Mouse (Mus musculus): ENCODE data around the gene Racgap1.

Gene Racgap1

DNA sequence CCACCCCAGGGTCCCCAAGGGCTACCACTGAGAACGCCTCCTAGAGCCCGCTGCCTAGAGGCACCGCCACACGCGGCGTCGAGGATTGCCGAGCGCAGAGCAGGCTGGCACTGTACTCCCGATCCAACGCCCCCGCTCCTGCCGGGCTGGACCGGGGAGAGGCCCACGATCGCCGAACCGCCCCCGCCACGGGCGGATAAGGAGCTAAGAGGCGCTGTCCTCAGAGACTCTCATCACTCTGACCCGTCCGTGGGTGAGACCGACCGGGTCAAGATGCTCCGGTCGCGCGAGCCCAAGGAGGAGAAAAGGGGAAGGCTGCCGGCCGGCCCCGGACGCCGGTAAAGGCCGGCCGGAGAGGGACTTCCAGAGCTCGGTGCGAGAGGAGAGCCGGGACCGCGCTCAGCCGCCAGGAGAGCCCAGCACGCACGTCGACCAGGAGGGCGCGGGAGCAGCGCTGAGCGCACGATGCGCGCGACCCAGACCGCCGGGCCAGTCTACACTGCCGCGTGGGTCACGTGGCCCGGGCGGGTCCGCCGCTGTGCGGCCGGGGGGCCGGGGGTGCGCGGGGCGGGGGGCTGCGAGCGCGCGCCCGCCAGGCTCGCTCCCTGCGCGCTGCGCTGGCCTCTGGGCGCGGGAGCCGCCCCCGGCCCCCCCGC, 60.9 kb downstream of the Racgap1 start, which contains the start of gene Aqp5:
Aqp5 (plus strand) TSS at position 354 of the 656 bp plus-strand sequence.
- no peak for DNase-seq (ENCODE audit: low spot score in 2 of 2)

DNA sequence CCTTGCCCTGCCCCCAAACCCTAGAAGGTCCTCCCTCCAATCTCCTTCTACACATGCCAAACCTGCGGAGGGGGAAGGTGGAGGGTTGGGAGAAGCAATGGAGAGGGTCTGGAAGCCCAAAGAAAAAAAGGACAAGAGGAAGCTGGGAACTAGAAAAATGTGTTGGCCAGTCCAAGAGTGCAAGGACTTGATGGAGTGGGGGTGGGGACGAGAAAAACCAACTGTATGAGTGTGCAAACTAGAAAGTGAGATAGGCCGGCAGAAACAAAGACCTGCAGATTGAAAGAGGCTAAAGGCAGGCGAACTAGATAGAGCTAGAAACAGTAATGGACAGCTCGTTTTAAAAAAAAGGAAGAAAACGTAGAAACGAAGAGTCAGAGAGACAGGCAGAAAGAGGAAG, 61.8 kb downstream of the Racgap1 start:
- no peak for DNase-seq (ENCODE audit: low spot score in 2 of 2)

DNA sequence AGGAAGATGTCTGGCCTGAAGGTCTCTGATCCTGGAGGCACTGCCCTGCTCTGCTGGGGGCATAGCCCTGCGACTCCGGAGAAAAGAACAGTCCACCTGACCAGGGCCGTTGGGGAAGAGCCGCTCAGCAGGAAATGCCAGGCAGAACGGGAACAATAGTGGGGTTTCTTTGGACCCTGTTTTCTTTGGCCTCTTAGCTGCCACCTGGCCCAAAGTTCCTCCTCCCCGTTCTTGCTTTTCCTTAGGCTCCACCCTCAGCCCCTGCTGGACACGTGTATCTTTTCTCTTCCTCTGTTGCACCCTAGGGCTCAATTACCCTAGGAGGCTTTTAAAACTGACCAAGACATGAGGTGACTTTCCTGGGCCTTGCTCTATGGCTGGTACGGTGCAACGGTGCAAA, 62.2 kb downstream of the Racgap1 start:
- no peak for DNase-seq (ENCODE audit: low spot score in 2 of 2)

DNA sequence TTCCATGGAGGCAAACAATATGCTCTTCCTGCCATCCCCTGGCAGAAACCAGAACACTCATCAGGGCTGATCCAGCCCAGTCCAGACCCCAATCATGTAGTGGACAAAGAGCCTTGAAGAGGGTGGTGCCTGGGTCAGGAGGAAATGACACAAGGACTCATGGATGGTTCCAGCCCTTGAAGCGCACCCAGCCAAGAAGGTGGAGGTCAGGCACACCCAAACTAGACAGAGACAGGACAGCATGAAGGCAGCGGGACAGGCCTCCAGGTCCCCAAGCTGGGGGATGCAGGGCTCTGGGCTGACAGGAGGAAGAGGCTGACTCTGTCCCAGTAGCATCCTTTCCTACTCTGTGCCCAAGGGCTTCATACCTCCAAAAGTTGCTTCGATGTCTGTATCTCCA, 64.9 kb downstream of the Racgap1 start:
- DNase-seq (ENCODE audit: low spot score in 2 of 2), result no peak

DNA sequence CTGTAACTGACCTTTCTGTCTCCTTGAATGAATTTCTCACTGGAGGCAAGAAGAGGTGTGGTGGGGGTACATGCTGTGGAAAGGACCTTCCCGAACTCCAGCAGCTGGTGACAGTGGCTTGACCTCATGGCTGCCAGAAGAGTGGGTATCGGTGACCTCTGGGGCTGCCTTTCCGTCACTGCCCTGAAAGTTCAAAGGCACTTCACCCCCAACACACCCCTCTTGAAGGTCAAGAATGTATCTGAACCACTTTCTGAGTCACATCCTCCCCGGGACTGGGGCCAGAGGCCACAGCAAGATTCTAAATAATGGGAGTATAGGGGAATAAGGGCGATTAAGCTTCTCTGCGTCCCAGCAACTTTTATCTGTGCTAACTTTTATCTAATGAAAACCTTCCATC, 65.7 kb downstream of the Racgap1 start:
- DNase-seq (ENCODE audit: low spot score in 2 of 2), result no peak

DNA sequence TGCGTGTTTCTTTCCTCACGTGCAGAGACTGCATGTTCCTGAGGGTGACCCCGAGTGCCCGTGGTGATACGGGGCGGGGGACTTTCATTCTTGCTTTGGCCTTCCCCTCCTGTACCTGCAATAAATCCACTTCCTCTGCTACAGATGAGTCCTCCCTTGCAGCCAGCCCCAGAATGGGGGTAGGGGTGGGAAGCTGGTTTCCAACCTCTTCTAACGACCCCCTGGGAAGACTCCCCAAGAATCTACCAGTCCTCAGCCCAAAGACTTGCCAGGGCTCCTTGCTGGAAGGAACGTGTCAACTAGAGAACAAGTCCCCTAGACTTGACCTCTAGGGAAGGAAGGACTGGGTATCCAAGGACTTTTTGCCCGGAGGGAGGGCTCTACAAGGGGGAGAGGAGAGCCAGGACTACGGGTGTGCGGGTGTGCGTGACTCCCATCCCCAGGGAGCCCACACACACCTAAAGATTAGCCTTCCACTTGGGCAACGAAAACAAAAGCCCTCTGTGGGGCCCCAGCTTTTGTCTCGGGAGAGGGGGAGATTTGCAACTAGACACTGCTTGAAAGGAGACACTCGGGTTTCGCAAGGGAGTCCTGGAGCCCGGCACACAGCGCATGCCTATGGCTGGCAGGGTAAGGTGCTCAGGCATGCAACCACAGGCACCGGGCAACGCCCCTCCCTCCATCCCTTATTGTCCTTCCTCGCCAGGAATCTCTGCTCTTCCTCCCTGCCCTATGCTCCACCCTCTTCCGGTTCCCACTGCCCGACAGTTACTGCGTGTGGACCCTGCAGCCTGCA, 66.9 kb downstream of the Racgap1 start:
- peak in 1 of 2 experiments; percentile 50 for DNase-seq (ENCODE audit: low spot score in 2 of 2)

DNA sequence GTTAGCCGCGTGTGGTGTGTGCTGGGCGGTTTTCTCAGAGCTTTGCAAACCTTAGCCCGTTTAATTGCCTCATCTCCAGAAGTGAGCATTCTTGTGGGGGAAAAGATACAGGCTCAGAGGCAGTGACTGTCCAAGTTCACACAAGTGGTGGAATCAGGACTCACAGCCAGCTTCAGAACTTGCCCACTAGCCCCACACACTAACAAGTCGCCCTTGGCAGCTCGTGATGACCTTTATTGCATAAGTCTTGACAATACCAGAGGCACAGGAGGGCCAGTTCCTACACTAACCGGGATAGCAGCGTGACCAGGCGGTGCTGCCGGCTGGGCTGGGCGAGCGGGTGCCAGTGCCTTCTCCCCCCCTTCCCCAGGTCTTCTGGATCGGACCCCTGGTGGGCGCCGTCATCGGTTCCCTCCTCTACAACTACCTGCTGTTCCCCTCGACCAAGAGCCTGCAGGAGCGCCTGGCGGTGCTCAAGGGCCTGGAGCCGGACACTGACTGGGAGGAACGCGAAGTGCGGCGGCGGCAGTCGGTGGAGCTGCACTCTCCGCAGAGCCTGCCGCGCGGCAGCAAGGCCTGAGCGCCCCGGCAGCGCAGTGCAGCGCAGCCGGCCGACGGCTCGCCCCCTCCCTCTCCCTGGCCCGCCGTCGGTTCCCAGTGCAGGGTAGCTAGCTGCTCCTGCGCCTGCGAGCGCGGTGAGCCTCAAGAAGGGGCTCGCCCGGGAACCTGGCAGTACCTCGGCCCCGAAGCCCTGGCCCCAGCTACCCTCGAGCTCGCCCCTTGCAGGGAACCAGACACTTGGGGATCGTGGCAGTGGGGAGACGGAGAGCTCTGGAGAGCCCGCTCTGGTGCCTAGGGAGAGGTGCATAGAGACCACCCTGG, 67.8 kb downstream of the Racgap1 start:
- DNase-seq (ENCODE audit: low spot score in 2 of 2), result peak in 1 of 2 experiments; percentile 21

DNA sequence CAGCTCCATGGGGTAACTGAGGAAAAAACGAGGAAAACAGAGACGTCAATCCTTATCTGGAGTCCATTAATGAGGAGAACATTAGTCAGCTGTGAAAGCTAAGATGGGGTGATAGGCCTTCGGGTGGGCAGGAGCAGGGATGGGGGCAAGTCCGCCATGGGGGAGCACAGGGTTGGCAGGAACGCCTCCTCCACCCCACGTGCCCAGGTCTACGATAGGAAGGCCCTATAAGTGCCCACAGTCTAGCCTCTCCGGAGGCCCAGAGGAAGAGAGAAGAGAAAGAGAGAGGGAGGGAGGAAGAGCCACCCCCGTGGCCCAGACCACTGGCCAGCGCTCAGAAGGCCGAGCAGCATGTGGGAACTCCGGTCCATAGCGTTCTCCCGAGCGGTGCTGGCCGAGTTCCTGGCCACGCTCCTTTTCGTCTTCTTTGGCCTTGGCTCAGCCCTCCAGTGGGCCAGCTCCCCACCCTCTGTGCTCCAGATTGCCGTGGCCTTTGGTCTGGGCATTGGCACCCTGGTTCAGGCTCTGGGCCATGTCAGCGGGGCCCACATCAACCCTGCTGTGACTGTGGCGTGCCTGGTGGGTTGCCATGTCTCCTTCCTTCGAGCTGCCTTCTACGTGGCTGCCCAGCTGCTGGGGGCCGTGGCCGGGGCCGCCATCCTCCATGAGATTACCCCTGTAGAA, 72.5 kb downstream of the Racgap1 start, which contains the start of gene Aqp2:
Aqp2 (plus strand) TSS at position 254 of the 684 bp plus-strand sequence.
- no peak for DNase-seq (ENCODE audit: low spot score in 2 of 2)
